Mouse (Mus musculus) cerebellum, postnatal 10 days (tissue): Measurements from ENCODE around the gene Tspan5.

ENCODE experiments used
- DNase-seq, 2 experiments: peaks; one replicate each; pipeline ENCODE4 v3.0.0; 2021; ENCODE audit warnings: mixed read lengths in 2 of 2

Gene Tspan5

GRCm38 (mm10) chr3:138813139-138813810 lies 71.3 kb downstream of the Tspan5 start:
- no peak for DNase-seq

DNA sequence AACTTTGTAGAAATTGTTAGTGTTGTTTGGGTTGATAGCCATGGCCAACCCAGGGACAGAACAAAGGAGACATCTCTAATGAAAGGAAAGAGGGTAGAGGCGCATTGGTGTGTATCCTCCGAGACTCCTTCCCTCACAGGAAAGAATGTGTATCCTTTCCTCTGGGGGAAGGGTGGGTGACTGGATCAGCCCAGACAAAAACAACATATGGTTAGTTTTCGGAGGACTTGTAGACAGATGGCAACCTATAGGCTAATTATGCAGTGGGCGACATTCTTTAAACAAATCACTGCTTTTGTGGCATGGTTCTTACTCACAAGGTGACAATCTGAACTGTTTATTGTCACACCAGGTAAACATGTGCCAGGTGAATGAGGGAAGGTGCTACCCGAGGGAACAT lies 72.5 kb downstream of the Tspan5 start:
- no peak for DNase-seq

- DNase-seq = peak; percentile 76 to 80
Observed at GRCm38 (mm10) chr3:138815127-138815837, 73.3 kb downstream of the Tspan5 start.

- no peak for DNase-seq
Observed at GRCm38 (mm10) chr3:138816888-138817656, 75.1 kb downstream of the Tspan5 start.

DNA sequence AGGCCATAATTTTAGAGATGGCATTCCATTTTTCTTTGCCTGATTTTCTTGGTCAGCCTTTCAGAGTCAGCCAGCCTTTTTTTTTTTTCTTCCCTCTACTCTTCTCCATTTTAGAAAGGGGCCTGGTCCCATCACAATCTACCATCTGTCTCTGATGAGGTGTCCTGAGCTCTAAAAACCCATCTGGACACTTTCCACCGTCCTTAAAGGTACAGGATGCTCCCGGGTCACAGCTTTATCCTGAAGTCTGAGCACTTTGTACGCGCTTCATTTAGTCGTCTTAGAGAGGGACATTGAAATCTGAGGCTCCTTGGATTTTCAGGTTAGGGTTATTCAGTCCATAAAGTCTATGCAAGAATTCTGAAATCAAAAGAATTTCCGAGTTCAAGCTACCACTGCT lies 77.9 kb downstream of the Tspan5 start:
- peak in 1 of 2 experiments; percentile 67 for DNase-seq

- DNase-seq = peak; percentile 85 to 87
Observed at GRCm38 (mm10) chr3:138820296-138820695, 78.3 kb downstream of the Tspan5 start.

GRCm38 (mm10) chr3:138821886-138822445 lies 80.0 kb downstream of the Tspan5 start:
- DNase-seq = no peak

DNA sequence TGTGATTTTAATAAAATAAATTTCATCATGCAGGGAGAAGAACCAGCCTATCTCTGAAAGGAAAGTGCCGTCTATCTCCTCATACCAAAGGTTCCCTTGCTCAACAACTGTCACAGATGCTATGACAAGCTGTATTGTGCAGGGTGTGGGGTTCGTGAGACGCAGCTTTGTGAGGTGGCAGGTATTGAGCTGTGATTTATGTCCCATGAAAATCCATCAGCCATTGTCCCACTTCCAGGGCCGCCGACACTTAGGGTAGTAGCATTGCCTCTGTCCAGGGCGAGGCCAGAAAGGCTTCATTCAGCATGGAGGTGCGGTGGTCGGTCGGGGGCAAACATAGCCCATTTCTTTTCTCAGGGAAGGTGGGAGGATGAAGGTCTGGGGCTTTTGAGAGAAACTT lies 81.9 kb downstream of the Tspan5 start:
- no peak for DNase-seq

GRCm38 (mm10) chr3:138825296-138825695 lies 83.3 kb downstream of the Tspan5 start:
- DNase-seq = no peak

GRCm38 (mm10) chr3:138826243-138826800 lies 84.3 kb downstream of the Tspan5 start:
- DNase-seq = no peak

DNA sequence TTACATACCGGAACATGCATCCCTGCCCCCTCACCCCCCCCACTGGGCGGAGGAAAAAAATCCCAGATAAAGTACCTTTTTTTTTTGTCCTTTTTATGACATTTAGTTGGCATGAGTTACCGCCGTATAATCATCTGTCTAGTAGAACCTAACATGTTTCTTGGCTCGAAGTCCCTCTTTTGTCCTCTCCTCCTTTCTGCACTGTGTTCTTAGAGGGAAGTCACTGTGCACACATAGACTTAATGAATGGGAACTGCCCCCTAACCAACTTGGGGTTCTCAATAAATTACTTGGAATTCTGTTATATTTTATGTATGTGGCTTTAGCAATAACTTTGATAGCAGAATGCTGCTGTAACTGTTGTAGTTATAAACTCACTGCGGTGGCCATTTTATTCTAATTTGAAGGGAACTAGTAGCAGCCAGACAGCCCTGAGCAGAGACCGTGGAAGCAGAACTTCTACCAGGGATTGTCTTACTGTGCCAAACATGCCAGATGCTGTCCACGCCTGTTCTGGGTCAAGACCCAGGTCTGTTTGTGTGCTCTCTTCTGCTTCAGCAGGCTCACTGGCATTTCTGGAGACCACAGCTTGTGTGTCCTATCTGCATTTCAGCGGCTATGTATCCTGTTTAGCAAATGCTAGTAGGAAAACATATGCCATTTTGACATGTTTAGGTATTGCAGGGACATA lies 91.0 kb downstream of the Tspan5 start:
- peak; percentile 73 to 84 for DNase-seq

DNA sequence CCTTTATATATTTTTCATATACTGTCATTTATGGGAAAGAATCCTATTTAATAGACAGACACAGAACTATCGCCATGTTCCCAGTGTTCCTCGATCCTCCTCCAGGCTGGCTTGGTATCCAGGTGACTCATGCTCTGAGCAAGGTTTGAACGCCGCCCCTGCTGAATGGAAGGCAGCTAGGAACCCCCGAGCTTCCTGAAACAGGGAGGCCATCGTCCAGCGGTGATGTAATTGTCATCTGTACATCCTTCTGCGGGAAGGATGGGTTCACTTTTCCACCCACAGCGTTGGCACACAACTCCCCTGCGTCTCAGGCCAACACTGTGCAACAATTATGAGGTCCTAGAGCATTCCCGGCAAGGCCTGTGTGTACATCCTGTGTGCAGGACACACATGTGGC lies 92.2 kb downstream of the Tspan5 start:
- DNase-seq = no peak

- no peak for DNase-seq
Observed at GRCm38 (mm10) chr3:138836937-138837336, 94.9 kb downstream of the Tspan5 start.

- no peak for DNase-seq
Observed at GRCm38 (mm10) chr3:138837651-138838050, 95.7 kb downstream of the Tspan5 start.

GRCm38 (mm10) chr3:138839656-138840055 lies 97.7 kb downstream of the Tspan5 start:
- DNase-seq = no peak

DNA sequence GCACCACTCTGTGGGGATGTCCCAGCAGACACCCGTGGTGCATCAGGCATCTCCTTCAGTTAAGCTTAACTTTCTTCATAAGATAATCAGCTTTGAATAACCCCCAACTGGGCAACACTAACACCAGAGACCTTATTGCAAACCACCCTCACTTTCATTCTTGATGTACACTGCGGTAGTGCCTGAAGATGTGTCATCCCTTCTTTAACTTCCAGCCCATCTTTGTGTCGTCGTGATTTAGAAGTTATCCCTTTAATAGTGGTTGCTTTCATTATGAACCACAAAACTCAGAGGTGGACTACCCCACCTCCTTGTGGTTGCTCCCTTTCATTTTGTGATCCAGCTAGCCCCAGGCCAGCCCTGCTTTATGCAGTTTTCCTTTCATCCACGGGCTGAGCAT lies 99.3 kb downstream of the Tspan5 start:
- DNase-seq = no peak

DNA sequence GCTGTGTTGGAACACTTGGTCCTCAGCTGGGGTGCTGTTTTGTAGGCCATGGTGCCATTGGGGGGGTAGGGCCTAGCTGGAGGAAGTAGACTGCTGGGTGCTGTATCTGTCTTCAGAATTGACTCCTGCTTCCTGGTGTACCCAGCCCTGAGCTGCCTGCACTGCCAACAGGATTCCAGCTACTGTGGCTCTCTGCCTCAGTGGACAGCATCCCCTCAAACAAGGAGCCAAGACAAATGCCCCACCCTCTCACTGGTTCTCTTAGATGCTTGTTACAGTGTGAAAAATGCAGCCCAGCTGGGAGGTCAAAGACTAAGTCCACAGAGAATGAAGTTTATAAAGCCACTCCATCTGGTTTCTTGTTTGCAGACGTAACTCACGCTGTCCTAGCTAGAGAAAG lies 101.2 kb downstream of the Tspan5 start:
- DNase-seq = no peak

- DNase-seq = no peak
Observed at GRCm38 (mm10) chr3:138843641-138844040, 101.6 kb downstream of the Tspan5 start.

DNA sequence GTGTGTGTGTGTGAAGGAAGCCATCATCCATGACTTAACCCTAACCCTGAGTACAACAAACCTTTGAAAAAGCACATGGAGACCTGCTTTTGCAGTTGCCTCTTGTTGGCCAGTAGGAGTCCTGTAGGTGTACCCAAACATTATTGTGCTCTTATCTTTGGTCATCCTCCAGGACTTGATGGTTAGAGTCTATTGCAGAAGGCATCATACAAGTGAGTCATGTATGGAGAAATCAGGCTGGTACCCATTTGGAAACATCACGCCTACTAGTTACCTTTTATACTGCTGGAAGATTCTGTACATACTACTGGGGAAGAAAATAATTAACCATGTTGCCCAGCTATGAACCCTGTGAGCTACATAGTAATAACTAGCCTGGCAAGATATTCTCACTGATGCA lies 103.8 kb downstream of the Tspan5 start:
- DNase-seq = no peak

DNA sequence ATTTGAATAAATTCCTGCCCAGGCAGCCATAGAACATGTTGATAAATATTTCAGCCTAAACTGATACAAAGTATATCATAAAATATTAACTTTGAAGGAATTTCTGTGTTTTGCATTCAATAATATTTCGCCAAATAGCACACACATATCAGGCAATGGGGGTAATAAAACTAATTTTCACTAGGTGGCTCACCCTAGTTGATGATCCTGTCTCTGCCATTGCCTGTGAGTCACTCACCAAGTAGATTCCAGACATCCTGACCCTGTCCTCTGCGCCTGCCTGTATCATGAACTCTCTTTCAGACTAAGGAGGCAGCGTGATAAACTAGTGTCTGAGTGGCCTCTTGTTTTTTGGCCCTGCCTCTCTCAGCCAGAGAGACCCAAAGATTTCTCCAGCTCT lies 105.8 kb downstream of the Tspan5 start:
- no peak for DNase-seq

- no peak for DNase-seq
Observed at GRCm38 (mm10) chr3:138849755-138850301, 107.8 kb downstream of the Tspan5 start.

GRCm38 (mm10) chr3:138851876-138852275 lies 109.9 kb downstream of the Tspan5 start:
- no peak for DNase-seq
